Mouse (Mus musculus) spleen, adult 18-20 months (tissue): ENCODE results near the gene Cmah.

Experiments used
- DNase-seq, 2 experiments: peaks; one replicate each; pipeline ENCODE4 v3.0.0; 2022; ENCODE audit warnings: mixed read lengths in 2 of 2

Cmah gene

DNA sequence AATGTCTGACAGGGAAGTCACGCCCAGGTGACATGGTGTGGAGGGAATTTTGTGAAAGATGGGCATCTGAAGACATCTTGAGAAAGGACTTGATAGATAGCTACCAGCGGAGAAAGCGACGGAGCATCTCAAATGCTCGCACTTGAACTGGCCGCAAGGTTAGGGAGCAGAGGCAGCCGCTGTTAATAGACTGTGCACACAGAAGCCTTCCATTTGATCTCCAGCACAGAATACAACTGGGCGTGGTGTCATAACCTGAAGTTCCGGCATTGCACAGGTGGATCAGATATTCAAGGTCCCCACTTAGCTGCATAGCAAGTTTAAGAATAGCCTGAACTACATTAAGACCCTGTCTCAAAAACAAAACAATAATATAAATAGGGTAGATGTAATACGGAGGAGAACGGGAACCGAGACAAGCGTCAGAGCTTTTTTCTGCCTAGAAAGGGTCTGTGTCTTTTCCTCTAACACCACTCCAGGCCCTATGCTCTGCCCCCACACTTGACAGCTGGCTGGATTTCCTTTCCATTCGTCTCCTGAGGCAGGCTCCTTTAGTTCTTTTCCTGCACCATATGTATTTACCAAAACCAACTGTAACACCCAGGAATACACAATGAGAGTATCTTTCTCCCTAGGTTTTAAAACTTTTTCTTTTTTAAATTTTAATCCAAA is 192.9 kb downstream of the Cmah start:
- DNase-seq: no peak

DNA sequence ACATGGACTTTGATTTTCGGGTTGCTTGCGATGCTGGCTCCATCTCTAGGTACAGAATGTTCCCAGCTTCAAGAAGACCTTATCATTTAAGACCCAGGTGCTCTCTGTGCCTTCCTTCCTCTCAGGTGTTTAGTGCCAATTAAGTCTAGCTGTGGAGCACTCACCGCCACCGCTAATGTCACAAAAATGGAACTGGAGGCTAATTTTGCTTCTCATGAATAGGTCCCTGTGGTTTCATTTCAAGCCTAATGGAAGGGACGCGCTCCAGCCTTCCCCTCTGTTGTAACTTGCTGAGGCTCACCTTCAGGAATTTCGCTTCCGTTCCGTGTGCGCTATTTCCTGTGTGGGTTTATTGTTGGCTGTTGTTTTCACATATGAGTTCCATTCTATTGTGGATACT is 193.6 kb downstream of the Cmah start:
- no peak for DNase-seq

DNA sequence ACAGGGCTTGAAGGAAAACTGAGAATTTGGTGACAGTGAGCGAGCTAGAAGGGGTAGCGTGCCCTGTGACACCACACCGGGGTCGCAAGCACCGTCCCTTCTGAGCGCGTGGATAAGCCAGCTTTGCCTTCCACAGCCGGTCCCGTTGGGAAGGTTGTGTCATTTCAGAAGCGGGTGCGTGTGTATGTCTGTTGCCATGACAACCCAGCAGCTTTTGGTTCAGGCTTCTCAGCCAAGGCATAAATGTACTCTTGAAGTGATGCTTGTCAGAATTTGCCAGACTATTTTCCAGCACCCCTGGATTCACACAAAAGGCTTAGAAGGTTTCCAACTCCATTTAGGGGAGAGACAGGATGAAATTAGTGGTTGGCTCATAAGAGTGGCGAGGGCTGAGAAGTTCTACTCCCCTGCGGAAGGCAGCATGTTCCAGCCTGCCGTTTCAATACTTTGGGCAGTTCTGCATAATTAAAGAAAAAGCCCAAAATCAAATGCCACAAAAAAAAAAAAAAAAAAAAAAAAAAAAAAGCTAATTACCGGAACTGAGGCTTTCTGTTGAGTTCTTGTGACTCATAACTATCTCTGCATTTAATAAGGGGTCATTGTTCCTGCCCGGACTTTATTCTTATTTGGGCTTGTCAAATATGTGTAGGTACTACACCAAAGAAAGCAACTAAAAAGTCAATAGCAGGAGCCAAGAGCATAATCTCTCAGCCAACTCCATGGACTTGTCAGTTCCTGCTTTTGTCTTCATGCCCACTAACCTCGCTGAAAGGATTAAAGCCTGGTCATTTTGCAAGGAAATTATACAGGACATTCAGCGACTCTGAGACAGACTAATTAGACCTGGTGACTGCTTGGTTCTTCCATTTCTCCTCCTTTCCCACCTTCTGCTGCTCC is 194.5 kb downstream of the Cmah start:
- no peak for DNase-seq

DNA sequence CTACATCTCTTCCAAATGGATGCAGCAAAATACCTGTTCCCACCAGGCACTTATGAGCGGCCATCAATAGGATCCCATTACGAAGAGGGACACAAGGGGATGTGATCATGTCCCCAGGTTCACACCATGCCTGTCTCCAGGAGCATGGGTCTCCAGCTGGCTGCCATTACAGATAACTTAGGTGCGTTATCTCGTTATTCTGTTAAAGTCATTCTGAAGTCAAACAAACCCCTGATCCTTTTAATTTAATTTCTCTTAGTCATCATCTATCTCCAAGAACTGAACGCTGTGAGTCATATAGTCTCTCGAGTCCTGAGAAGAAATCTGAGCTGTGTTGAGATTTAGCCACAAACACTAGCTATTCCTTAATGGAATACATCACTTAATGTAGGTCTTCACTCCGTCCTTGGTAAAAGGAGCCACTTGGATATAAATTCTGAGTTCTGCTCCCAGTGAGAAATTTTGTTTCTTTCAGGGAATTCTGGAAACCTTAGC is 195.2 kb downstream of the Cmah start:
- no peak for DNase-seq

DNA sequence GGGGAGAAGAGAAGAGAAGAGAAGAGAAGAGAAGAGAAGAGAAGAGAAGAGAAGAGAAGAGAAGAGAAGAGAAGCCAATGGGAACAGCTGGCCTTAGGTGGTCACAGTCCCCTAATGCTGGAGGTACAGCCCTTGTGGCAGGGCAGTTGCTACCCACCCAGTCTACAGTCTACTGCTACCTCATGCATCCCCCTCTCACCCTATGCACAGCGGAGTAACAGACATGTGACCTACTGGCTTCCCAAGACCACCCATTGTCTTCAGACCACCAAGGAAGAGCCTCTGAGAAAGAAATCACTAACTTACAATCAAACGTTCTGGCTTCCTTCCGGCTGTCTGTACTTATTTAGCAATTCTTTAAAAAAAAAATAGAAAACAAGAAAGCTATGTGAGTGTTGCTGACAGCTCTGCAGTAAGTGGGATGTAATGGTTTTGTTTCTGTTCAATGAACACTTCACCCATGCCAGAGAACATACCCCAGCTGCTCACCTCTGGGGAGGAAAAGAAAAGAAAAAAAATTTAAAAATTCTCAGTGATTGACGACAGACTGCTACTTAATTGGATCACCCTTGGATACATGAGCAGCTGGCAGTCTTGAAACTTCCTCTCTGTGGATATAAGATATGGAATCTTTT is 196.5 kb downstream of the Cmah start:
- DNase-seq: no peak

DNA sequence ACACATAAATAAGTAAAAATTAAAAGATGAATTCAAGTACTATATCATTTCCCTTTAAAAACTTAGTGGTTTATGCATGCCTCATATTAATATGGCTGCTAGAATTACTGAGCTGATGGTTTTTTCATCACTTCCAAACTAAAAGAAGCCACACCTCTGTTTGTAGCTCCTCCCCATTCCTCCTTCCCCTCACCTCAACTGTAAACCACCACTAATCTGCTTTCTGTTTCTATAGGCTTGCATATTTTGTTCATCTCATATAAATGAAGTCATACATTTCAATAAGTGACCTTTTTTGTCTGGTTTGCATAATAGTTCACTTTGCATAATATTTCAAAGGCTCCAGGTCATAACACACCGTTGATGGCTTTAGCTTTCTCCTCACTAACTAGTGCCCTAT is 197.3 kb downstream of the Cmah start:
- no peak for DNase-seq

DNA sequence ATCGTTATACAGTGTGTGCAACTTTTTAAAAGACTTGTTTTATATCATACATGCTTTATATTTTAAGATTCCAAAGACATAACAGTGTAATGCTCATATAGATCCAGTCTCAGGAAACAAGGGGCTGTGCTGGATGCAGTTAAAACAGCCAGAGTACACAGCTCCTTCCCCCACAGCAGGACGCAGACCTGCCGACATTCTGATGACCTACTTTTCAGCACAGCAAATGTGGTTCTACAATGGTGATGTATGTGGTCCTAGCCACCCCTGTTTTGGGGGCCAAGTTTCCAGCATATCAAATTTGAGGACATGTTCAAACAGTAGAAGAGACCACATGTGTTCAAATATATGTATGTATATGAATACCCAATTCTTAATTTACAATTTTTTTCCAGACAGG is 198.3 kb downstream of the Cmah start:
- DNase-seq: no peak

DNA sequence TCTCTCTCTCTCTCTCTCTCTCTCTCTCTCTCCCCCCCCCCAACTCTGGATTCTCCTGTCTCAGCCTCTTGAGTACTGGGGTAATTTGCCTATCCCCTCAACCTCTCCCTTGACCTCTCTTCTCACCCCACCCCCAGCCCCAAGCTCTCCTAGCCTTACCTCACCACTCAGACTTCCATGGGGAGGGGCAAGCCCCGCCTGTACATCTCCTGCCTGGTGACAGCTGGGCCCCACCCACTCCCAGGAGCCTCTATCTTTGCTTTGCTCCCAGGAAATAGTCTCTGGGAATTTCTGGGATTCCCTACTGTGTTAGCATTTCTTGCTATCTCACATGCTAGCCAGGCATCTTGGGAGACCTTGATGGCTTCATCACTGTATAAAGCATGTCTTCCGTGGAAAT is 199.7 kb downstream of the Cmah start:
- no peak for DNase-seq
